Mouse (Mus musculus) retina, postnatal 1 day (tissue): ENCODE measurements around the gene Glt6d1.
"Not testable (repeated sequence)": the region's sequence is repeated elsewhere in the genome, so short reads cannot be mapped to it uniquely, and the experiment has no call there.

Experiments
- DNase-seq: peaks from one replicate; pipeline ENCODE4 v3.0.0-alpha.2; 2012

Gene Glt6d1

GRCm38 (mm10) chr2:25815748-25816147 is at the start of gene Glt6d1:
Gene Glt6d1, minus strand, starts transcription at chr2:25815848.
- not testable (repeated sequence) for DNase-seq

DNA sequence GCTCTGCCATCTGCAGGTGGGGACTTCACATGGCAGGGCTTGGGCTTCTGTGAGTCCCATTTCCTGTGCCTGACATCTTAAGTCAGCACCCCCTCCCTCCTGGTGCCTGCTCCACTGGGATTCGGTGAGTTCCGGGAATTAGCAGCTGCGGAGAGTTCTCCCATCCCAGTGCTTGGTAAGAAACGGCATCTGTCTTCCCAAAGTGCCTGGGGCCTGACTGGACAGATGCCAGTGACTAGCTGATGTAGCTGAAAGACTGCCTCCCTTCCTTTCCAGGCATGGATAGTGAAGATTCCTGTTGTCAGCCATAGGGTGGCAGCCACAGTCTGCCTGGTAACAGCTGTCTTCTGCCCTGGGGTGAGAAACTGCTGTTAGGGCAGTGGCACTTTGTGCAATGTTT is 49.8 kb upstream of the Glt6d1 start:
- peak; percentile 75 for DNase-seq

GRCm38 (mm10) chr2:25864230-25864629 is 48.6 kb upstream of the Glt6d1 start:
- DNase-seq = peak; percentile 46

DNA sequence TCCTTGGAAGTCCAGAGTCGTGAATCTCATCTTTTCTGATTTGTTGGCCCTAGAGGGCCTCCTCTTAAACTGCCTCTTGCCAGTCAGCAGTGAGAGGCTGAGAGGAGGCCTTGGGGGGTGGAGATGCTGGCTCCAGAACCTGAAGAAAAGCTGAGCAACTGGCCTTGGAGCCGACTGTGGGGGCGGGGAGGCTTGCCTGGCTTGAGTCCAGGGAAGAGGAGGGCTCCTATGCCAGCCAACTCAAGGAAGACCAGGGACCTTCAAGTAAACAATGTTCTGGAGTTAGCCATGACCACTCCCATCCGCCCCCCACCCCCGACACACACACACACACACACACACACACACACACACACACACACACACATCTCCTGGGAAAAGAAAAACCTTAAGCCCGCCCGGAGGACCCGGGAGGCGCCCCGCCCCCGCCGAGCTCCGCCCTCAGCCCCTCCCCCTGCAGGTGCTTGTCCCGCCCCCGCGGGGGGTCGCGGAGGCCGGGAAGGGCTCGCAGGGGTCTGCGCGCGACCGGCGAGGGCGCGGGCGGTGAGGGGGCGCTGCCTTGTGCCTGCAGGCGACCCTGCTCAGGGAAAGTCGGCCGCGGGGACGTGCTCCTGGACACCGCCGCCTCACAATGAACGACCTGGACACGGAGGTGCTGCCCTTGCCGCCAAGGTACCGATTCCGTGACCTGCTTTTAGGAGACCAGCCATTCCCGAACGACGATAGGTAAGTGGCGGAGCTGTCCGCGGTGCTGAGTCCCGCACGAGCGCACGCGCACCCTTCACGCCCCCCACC is 47.9 kb upstream of the Glt6d1 start, which contains the start of gene Kcnt1:
Gene Kcnt1 (plus strand): TSS at position 398 of the 795 bp plus-strand sequence.
- DNase-seq = peak; percentile 60

GRCm38 (mm10) chr2:25862696-25863270 is 47.1 kb upstream of the Glt6d1 start:
- no peak for DNase-seq

GRCm38 (mm10) chr2:25862038-25862437 is 46.4 kb upstream of the Glt6d1 start:
- no peak for DNase-seq

- DNase-seq = no peak
These were observed 44.2 kb upstream of the Glt6d1 start for GRCm38 (mm10) chr2:25859891-25860290.

DNA sequence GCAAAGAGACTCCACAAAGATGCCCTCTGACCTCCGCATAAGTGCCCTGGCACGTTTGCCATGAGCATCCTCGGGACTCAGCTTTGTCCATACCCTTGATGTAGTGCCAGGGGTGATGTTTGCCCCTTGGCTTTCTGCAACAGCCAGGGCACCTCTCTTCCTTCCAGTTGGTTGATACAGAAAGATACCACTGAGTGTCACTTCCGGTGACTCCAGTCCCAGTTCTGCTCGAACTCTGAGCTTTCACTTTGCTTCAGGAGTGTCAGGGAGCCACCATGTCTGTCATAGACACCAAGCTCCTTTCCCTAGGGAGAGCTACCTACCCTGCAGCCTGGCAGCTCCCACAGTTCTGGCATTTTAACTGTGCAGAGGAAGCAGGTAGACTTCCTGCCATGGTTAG is 38.4 kb upstream of the Glt6d1 start:
- DNase-seq = no peak

GRCm38 (mm10) chr2:25852626-25853025 is 37.0 kb upstream of the Glt6d1 start:
- DNase-seq = no peak

GRCm38 (mm10) chr2:25850330-25850729 is 34.7 kb upstream of the Glt6d1 start:
- peak; percentile 57 for DNase-seq

DNA sequence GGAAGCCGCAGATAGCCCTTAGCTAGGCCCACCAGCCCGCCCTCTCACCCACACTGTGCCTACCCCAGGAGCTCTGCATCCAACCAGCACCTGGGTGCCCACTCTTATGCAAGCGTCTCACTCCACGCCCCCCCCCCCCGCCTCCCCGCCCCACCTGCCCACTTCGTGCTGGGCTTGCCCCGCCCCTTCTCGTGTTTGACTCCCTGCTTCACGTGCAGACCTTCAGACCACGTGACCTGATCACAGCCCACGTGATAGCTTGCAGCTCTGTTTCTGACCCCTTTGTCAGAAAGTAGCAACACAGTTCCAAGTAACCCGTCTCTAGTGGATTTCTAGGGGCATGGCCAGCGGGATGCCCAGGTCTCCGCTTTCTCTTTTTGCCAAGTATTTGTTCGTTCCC is 31.6 kb upstream of the Glt6d1 start, which contains the start of gene Sohlh1:
Gene Sohlh1 (minus strand): TSS at position 23 of the 400 bp plus-strand sequence.
- DNase-seq = no peak

- no peak for DNase-seq
These were observed 30.9 kb upstream of the Glt6d1 start for GRCm38 (mm10) chr2:25846516-25846915.

DNA sequence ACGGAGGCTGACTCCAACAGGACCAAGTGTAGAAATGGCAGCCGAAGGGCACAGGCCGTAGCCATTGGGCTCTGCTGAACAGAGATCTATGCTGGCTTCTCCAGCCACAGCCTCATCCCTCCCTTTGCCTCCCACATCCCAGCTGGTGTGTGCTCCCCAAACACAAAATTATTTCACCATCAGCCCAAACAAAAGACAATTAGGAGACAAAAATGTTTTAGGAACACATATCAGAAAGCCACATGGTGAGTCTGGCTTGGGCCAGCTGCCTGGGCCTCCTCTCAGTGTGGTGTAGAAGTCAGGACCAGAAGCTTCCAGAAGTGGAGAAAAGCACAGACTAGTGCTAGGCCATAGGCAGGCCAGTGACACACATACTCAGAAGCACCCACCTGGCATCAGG is 28.4 kb upstream of the Glt6d1 start:
- DNase-seq = no peak

- DNase-seq = no peak
These were observed 27.1 kb upstream of the Glt6d1 start for GRCm38 (mm10) chr2:25842758-25843157.

DNA sequence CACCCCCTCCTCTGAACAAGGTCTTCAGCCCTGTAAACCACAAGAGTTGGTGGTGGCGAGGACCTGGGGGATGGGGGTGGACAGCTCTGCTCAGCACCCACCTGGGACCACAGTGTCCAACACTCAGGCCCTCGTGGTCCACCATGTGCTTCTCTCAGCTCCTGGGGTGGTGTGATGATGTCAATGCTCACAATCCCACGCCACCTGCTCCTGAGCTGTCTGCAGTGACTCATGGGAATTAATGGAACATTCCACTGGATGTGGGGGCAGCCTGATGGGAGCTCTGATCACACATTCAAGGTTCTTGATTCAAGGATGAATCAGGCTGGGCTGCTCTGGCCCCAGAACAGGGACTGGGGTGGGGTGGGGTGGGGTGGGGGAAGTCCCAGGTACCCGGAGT is 26.5 kb upstream of the Glt6d1 start:
- DNase-seq = no peak

GRCm38 (mm10) chr2:25836291-25836690 is 20.6 kb upstream of the Glt6d1 start:
- DNase-seq = peak; percentile 74

GRCm38 (mm10) chr2:25830786-25831185 is 15.1 kb upstream of the Glt6d1 start:
- DNase-seq = no peak

DNA sequence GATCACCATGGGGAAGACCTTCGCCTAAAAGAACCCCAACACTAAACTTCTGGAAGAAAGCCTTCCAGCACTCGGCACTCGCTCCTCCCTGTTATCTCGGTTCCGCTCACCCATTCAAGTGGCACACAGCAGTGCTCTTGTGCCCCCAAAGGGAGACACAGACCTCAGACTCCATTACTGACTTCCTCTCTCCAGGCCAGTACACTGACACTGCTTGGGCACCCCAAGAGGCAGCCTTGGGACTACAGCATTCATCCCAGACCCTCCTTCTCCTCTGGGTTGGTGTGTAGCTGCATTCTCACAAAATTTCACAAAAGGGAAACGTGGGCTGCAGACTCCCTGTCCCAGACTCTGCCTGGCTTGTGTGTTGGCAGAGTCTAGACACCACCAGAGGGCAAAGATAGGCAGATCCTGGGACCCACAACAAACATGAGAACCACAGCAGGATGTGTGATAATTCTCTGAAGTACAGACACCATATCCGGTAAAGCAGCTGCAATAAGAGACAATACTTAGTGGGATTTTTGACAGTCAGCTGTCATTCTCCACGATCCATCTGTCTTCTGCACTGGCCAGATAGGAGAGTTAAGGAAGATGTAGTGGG is 12.8 kb upstream of the Glt6d1 start:
- DNase-seq = no peak

DNA sequence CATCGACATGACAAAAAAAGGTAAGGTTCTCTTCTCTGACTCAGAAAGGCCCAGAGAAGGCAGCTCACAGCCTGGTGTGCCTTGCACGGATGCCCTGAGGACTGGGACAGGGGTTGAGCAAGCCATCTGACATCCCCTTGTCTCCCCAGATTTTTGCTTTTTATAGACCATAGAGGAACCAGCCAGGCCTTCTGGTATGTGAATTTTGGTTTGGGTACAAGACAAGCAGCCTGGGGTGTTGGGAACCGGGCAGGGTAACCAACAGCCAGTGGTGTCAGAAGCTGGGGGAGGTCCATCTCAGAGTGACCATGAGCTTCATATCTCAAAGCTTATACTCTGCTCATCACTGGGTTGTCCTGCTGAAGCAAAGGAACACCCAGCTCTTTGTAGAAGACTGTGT is 9.1 kb upstream of the Glt6d1 start:
- DNase-seq = no peak

DNA sequence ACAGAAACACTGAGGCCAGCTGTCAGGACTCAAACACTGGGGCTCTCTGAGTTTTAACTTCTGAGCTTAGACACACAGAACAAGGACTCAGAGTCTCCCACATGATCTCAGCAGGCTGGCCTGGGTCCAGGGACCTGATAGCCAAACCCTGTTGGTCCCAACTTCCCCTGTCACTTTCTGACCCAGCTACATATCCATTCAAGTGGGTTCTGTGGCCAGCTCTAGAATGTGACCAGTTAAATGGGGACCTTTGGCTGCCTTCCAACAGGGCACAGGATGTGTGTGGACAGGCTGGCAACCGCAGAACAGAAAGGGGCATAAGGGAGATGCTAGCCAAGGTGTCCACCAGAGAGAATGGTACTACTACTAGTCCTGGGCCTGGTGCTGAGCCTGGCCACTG is 7.2 kb upstream of the Glt6d1 start, which contains the start of gene Lcn9:
Gene Lcn9 (plus strand): TSS at position 348 of the 400 bp plus-strand sequence.
- DNase-seq = no peak

DNA sequence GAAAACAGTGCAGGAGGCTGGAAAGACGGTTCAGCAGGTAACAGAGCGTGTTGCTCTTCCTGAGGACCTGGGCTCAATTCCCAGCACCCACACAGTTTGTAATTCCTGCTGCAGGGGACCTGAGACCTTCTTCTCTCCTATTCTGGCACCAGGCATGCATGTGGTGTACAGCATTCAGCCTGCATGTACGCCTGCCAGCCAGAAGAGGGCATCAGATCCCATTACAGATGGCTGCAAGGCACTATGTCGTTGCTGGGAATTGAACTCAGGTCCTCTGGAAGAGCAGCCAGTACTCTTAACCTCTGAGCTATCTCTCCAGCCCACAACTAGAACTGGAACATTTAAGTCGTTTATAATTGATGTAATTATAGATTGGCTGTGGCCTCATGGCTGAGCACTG is 2.3 kb downstream of the Glt6d1 start:
- no peak for DNase-seq

DNA sequence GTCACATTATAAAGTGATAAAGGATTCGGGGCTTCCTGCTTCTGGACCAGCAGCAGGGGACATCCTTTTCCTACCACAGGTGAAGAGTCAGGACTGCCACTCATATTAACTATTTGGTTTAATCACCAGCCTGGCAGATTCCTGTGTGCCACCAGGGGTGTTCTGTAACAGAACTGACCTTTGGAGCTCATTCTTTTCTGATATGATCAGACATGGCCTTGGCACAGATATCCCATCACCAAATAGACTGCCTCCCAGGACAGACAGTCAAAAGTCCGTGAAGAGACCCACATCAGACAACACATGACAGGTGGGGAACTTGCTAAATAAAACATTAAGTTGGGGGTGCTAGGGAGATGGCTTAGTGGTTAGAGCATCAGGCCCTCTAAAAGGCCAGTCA is 3.9 kb downstream of the Glt6d1 start:
- DNase-seq = no peak

- no peak for DNase-seq
These were observed 17.6 kb downstream of the Glt6d1 start for GRCm38 (mm10) chr2:25798065-25798464.

GRCm38 (mm10) chr2:25797635-25798034 is 18.0 kb downstream of the Glt6d1 start:
- DNase-seq = no peak
